Mouse (Mus musculus) C2C12 (cell line): ENCODE measurements at regions not wholly inside any gene's neighbourhood (a gene's known extent, or its start where the extent isn't known, plus 50 kb on each side); places are given as distances from the start of the nearest gene placed in this dataset.

Source experiments
- CEBPB ChIP-seq: IDR thresholded peaks from one replicate; pipeline ENCODE4 v1.6.1; 2011; ENCODE audit warnings: low read depth, mild to moderate bottlenecking, control low read depth, moderate library complexity
- CTCF ChIP-seq: IDR thresholded peaks from one replicate; pipeline ENCODE4 v1.5.1; 2011; ENCODE audit not compliant: control insufficient read depth, insufficient read depth, insufficient read length
- FOSL1 ChIP-seq: IDR thresholded peaks from one replicate; pipeline ENCODE4 v1.8.0; 2011; ENCODE audit warnings: mild to moderate bottlenecking, low read length; ENCODE audit not compliant: poor library complexity, insufficient read depth, severe bottlenecking
- MYOD1 ChIP-seq: IDR thresholded peaks from one replicate; pipeline ENCODE4 v1.6.1; 2011; ENCODE audit warnings: low read depth; ENCODE audit not compliant: control insufficient read depth, insufficient read length
- MYOG ChIP-seq: IDR thresholded peaks from one replicate; pipeline ENCODE4 v1.6.1; 2011; ENCODE audit not compliant: control insufficient read depth, insufficient read length; ENCODE audit errors: extremely low read depth
- USF1 ChIP-seq: IDR thresholded peaks from one replicate; pipeline ENCODE4 v1.6.1; 2011; ENCODE audit warnings: low read depth, mild to moderate bottlenecking, control low read depth, moderate library complexity

DNA sequence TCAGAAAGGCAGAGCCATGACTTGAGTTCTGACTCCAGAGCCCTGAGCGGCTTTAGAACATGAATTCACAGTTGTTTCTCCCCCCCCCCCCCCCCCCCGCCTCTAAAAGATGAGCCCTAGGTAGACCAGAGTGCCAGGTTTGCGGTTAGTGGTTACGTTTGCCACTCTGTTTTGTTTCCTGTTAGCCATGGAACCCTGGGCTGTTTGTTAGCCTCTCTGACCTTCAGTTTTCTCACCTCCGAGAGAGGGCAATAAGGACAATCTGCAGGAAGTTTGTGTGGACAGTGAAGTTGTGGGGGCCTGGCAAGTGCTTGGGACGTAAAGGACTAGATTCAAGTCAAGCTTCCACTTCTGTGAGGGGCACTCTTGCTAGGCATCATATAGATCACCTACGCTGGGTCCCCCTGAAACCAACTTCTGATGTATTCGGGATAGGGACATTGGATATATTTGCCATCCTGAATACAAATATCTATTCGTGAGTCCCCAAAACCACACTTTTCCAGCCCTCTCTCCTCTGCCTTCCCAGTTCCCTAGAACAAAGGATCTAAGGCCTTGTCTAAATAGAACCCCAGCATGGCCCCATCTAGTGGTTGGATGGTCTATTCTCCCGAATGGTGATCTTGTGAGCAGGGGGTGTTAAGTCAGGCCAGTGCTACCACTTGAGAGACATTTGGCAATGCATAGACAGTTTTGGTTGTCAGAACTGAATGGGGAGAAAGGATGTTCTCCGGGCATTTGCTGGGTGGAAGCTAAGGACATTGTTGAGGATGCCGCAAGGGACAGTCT, 145.4 kb upstream of the Tle3 start:
- no peak for TF ChIP-seq CTCF
- TF ChIP-seq MYOD1 = no peak
- TF ChIP-seq FOSL1 = no peak
- TF ChIP-seq USF1 = no peak
- TF ChIP-seq CEBPB = no peak
- no peak for TF ChIP-seq MYOG
